ENCODE assay signal across 17 mouse cellular contexts in the genomic region with DNA sequence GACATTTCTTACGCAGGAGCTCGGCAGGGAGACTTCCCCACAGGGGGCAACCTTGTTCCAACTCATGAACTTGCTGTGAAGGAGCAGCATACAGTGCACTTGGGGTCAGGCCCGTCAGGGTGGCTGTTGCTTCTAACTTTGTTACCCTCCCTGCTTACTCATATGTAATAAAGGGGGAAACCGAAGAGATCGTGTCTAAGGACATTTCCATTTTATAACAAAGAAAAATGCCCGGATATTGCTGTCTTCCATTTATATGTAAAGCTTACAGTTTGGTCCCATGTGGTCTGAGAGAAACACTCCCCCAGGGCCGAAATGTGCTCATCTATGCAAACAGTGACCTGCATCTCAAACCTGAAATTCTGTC. TPM values are rescaled to one million over a fixed set of nuclear protein-coding genes. Genes with fewer than 3 reads are reported as not detected.
DNase-seq lines count a peak whose midpoint lies in the region; ATAC-seq and TF ChIP-seq lines count a peak whose summit lies in the region.
"Had no signal": no experiment of that assay in that cellular context is flagged by ENCODE, and none has a peak within 500 bp of the region (broad histone marks: within the 10 kb centered on the region; RNA-seq: fewer than 3 reads in every experiment).

No protein-coding gene starts in this region.

- no peaks in the 10 kb centered on the region for H3K9me3 ChIP-seq in lung, postnatal 0 days (ENCODE audit: low read length)
- no peaks in the 10 kb centered on the region for H3K9me3 ChIP-seq in forebrain, embryonic 13.5 days (replicated peaks)
- H3K9me3 ChIP-seq: hindbrain, embryonic 10.5 days; limb, embryonic 13.5 days had no signal

- ATAC-seq in lung, postnatal 0 days = no peak
- ATAC-seq in forebrain, embryonic 13.5 days = no peak
- ATAC-seq: forebrain, embryonic 16.5 days; liver, postnatal 0 days had no signal

- 0 out of 2 replicates have a peak, but pooled peaks cover 3% of the 10 kb centered on the region for H3K4me1 ChIP-seq in lung, postnatal 0 days (ENCODE audit: insufficient read depth, low read depth, low read length)
- H3K4me1 ChIP-seq in forebrain, embryonic 13.5 days = no peaks in the 10 kb centered on the region
- H3K4me1 ChIP-seq: hindbrain, embryonic 10.5 days had no signal

- H3K4me3 ChIP-seq in gastrocnemius, adult 2 months = no peak overlapping the region
- H3K4me3 ChIP-seq in layer of hippocampus, adult 2 months = no peak overlapping the region
- H3K4me3 ChIP-seq in lung, postnatal 0 days (ENCODE audit: low read depth, low read length) = no peak overlapping the region
- H3K4me3 ChIP-seq in forebrain, embryonic 13.5 days = no peak overlapping the region
- H3K4me3 ChIP-seq: hindbrain, embryonic 10.5 days; left cerebral cortex, adult 2 months; limb, embryonic 13.5 days had no signal

- no peak overlapping the region for H3K9ac ChIP-seq in lung, postnatal 0 days (replicated peaks; ENCODE audit: low read depth)
- H3K9ac ChIP-seq in forebrain, embryonic 13.5 days = no peak overlapping the region
- H3K9ac ChIP-seq: limb, embryonic 13.5 days; liver, postnatal 0 days had no signal

- H3K4me2 ChIP-seq in lung, postnatal 0 days (replicated peaks; ENCODE audit: low read depth, low read length) = peak overlapping the region; percentile 30; the same call in 1 of the 2 replicates
- H3K4me2 ChIP-seq in forebrain, embryonic 13.5 days = no peak overlapping the region
- H3K4me2 ChIP-seq: limb, embryonic 13.5 days; midbrain, embryonic 11.5 days had no signal

- TF ChIP-seq EP300 in lung, postnatal 0 days (IDR thresholded peaks at IDR 0.05) = no peak

- WGBS in lung, postnatal 0 days = 64% methylated on average over 7 of the region's 7 CpGs
- 81% methylated on average over 7 of the region's 7 CpGs for WGBS in forebrain, embryonic 13.5 days

- no peak for DNase-seq in gastrocnemius, adult 2 months
- no peak for DNase-seq in gastrocnemius, postnatal 10 days
- DNase-seq in layer of hippocampus, adult 2 months (ENCODE audit: low spot score in 2 of 2) = no peak
- DNase-seq in layer of hippocampus, adult 11-12 months (ENCODE audit: low spot score) = no peak
- peak; percentile 14 for DNase-seq in CD4-positive helper T cell, adult 2 months (ENCODE audit: low read depth, low spot score)
- peak; percentile 18 for DNase-seq in lung, postnatal 0 days (ENCODE audit: low spot score)
- no peak for DNase-seq in left cerebral cortex, adult 8-10 months (ENCODE audit: low spot score in 2 of 2)
- DNase-seq: cerebellum, adult 9-10 months; gastrocnemius, postnatal 14 days; kidney, adult 11 months; liver, postnatal 0 days had no signal

- H3K27me3 ChIP-seq in lung, postnatal 0 days (replicated peaks; ENCODE audit: insufficient read depth, low read length) = no peaks in the 10 kb centered on the region
- H3K27me3 ChIP-seq in forebrain, embryonic 13.5 days = no peaks in the 10 kb centered on the region
- H3K27me3 ChIP-seq: limb, embryonic 13.5 days had no signal

- peak; percentile 1; the same call in 1 of the 2 replicates for TF ChIP-seq CTCF in gastrocnemius, adult 2 months (IDR thresholded peaks at IDR 0.05)
- peak; percentile 30 for TF ChIP-seq CTCF in layer of hippocampus, adult 2 months (conservative IDR thresholded peaks at IDR 0.05)
- TF ChIP-seq CTCF in lung, postnatal 0 days (IDR thresholded peaks at IDR 0.05) = peak; percentile 31

- intact Hi-C loops in gastrocnemius, adult 2 months (cut with DNase I) = no loop called here

- no peaks in the 10 kb centered on the region for H3K36me3 ChIP-seq in lung, postnatal 0 days (ENCODE audit: insufficient read depth, low read length)
- no peaks in the 10 kb centered on the region for H3K36me3 ChIP-seq in forebrain, embryonic 13.5 days (ENCODE audit: poor library complexity, severe bottlenecking)
- H3K36me3 ChIP-seq: hindbrain, embryonic 10.5 days; limb, embryonic 13.5 days had no signal

- H3K27ac ChIP-seq in gastrocnemius, adult 2 months = no peak overlapping the region
- no peak overlapping the region for H3K27ac ChIP-seq in layer of hippocampus, adult 2 months
- H3K27ac ChIP-seq in lung, postnatal 0 days (ENCODE audit: low read length) = no peak overlapping the region
- H3K27ac ChIP-seq in forebrain, embryonic 13.5 days = no peak overlapping the region
- H3K27ac ChIP-seq: hindbrain, embryonic 10.5 days; left cerebral cortex, adult 2 months; limb, embryonic 13.5 days had no signal

RNA-seq across cellular contexts. Expression of a gene that starts 0.7 kb away (rescaled TPM):
- total RNA-seq in gastrocnemius, adult 2 months (2021) = 10 to 100 TPM; 15.6 to 17.8 TPM
- 10 to 100 TPM; 14.3 to 18.3 TPM for total RNA-seq in gastrocnemius, postnatal 10 days (2021)
- total RNA-seq in layer of hippocampus, adult 2 months (2021) = 10 to 100 TPM; 24.7 to 32.7 TPM
- 23.9 and 25.4 TPM in 2 replicates for polyA plus RNA-seq in lung, postnatal 0 days (2015; fragmentation: Nextera tagmentation; extraction: Ambion mirVana)
- polyA plus RNA-seq in forebrain, embryonic 13.5 days (2015; fragmentation: Nextera tagmentation; extraction: Ambion mirVana) = 27.6 and 31.2 TPM in 2 replicates
- total RNA-seq in left cerebral cortex, adult 8-10 months (2022) = 10 to 100 TPM; 26.7 to 35.8 (median 29.9) TPM

Comparison
In these comparisons a context has a peak if more than half of its experiments do, and no peak if none do; other contexts are left out.
1. DNase-seq: peak in CD4-positive helper T cell, adult 2 months (single experiment) and lung, postnatal 0 days (single experiment); none in gastrocnemius, adult 2 months (single experiment), gastrocnemius, postnatal 10 days (single experiment), layer of hippocampus, adult 2 months (0 of 2), layer of hippocampus, adult 11-12 months (single experiment) and left cerebral cortex, adult 8-10 months (0 of 2).
2. Peak in every context shown above with its lines, with median percentiles within 50 percentile points of each other: CTCF ChIP-seq.